Mouse (Mus musculus) lung, postnatal 36 days (tissue): ENCODE results near the gene Scfd2.

Experiments used
- DNase-seq: peaks from one replicate; pipeline ENCODE4 v3.0.0; 2022; ENCODE audit warnings: mixed read lengths

Gene Scfd2

GRCm38 (mm10) chr5:74307242-74307641 is 224.3 kb downstream of the Scfd2 start:
- no peak for DNase-seq

GRCm38 (mm10) chr5:74305533-74306189 is 225.9 kb downstream of the Scfd2 start:
- DNase-seq, result no peak

- peak; percentile 72 for DNase-seq
These were observed 226.8 kb downstream of the Scfd2 start for GRCm38 (mm10) chr5:74304767-74305166.

GRCm38 (mm10) chr5:74302331-74302730 is 229.2 kb downstream of the Scfd2 start:
- no peak for DNase-seq

- DNase-seq, result peak; percentile 43
These were observed 230.1 kb downstream of the Scfd2 start for GRCm38 (mm10) chr5:74301443-74301842.

- DNase-seq, result no peak
These were observed 230.6 kb downstream of the Scfd2 start for GRCm38 (mm10) chr5:74300931-74301330.

- DNase-seq, result peak; percentile 53
These were observed 231.4 kb downstream of the Scfd2 start for GRCm38 (mm10) chr5:74300140-74300539.

- no peak for DNase-seq
These were observed 234.4 kb downstream of the Scfd2 start for GRCm38 (mm10) chr5:74297113-74297512.

- DNase-seq, result peak; percentile 57
These were observed 235.5 kb downstream of the Scfd2 start for GRCm38 (mm10) chr5:74296096-74296495.

- DNase-seq, result no peak
These were observed 238.0 kb downstream of the Scfd2 start for GRCm38 (mm10) chr5:74293513-74293912.

- no peak for DNase-seq
These were observed 239.5 kb downstream of the Scfd2 start for GRCm38 (mm10) chr5:74292050-74292449.

GRCm38 (mm10) chr5:74291575-74291974 is 240.0 kb downstream of the Scfd2 start:
- DNase-seq, result peak; percentile 66

- no peak for DNase-seq
These were observed 241.6 kb downstream of the Scfd2 start for GRCm38 (mm10) chr5:74289957-74290356.

- DNase-seq, result no peak
These were observed 243.4 kb downstream of the Scfd2 start for GRCm38 (mm10) chr5:74288206-74288605.

- DNase-seq, result no peak
These were observed 245.3 kb downstream of the Scfd2 start for GRCm38 (mm10) chr5:74286301-74286700.

GRCm38 (mm10) chr5:74285764-74286163 is 245.8 kb downstream of the Scfd2 start:
- no peak for DNase-seq

- DNase-seq, result no peak
These were observed 246.3 kb downstream of the Scfd2 start for GRCm38 (mm10) chr5:74285289-74285688.

- DNase-seq, result peak; percentile 47
These were observed 248.0 kb downstream of the Scfd2 start for GRCm38 (mm10) chr5:74283545-74283944.

- DNase-seq, result peak; percentile 31
These were observed 250.1 kb downstream of the Scfd2 start for GRCm38 (mm10) chr5:74281480-74281879.

- peak; percentile 22 for DNase-seq
These were observed 251.9 kb downstream of the Scfd2 start for GRCm38 (mm10) chr5:74279673-74280072.

- DNase-seq, result no peak
These were observed 253.1 kb downstream of the Scfd2 start for GRCm38 (mm10) chr5:74278428-74278827.

- peak; percentile 96 for DNase-seq
These were observed 253.8 kb downstream of the Scfd2 start for GRCm38 (mm10) chr5:74277712-74278111.

- no peak for DNase-seq
These were observed 254.3 kb downstream of the Scfd2 start for GRCm38 (mm10) chr5:74277216-74277615.

GRCm38 (mm10) chr5:74273313-74273712 is 258.2 kb downstream of the Scfd2 start:
- DNase-seq, result no peak

- DNase-seq, result no peak
These were observed 263.7 kb downstream of the Scfd2 start for GRCm38 (mm10) chr5:74267736-74268369.
